Mouse (Mus musculus) left cerebral cortex, postnatal 25 days (tissue): Measurements from ENCODE around the gene Immp2l. TPM values are rescaled to one million over a fixed set of nuclear protein-coding genes. Genes with fewer than 3 reads are reported as not detected.

Experiments
- DNase-seq, 2 experiments: peaks; one replicate each; pipeline ENCODE4 v3.0.0; 2022; ENCODE audit warnings: low spot score in 2 of 2, mixed read lengths in 1 of 2
- intact Hi-C: fragments of 180-260 bp; cut with DNase I; formaldehyde crosslinking; loops from one replicate; pipeline ENCODE4 v1.15.1; 2025
- total RNA-seq, 2 experiments: library from RNA; stranded (reverse); gene quantifications; 2 replicates each; pipeline ENCODE4 v1.2.3; 2021

Gene Immp2l
- total RNA-seq, 2 experiments from 2014 or later = 7.7 to 8.9 TPM

DNA sequence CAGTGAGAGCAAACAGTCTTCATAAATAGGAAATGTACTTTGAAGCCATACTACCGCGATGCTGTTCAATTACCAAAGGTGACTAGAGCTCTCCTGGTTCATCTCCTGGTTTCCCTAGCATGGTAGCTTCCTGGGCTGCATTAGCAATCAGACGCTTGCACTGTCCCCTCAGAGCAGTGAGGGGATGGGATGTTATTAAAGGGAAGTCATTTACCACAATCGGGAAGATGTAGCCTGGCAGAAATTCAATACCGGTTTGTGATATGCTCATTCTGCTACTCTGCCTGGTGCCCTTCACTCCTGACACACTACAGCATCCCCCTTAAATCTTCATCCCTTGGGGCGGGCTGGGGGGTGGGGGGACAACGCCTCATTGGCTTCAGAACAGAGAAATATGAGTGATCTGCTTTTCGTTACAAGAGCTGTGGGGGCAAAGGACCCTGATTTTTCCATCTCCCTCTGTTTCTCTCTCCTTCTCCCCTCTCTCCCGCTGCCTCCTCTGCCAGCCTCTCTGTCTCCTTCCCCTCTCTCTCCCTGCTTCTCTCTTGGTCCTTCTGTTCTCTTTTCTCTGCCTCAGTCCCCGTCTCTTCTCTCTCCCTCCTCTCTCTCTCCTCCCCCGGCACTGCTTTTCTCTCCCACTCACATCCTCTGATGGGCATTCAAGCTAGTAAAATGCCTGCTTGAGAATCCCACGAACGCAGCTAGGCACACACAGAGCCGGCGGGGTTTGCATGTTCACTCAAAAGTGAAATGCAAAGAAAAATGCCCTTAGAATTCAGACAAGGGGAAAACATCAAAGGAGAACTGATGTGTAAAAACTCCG, 461.0 kb downstream of the Immp2l start:
- DNase-seq = peak; percentile 60 to 83
- intact Hi-C loops = loop anchor here (2.0 to 10.0 kb wide), 3 partner anchors 197 to 642 kb away; no protein-coding TSS in a partner anchor

DNA sequence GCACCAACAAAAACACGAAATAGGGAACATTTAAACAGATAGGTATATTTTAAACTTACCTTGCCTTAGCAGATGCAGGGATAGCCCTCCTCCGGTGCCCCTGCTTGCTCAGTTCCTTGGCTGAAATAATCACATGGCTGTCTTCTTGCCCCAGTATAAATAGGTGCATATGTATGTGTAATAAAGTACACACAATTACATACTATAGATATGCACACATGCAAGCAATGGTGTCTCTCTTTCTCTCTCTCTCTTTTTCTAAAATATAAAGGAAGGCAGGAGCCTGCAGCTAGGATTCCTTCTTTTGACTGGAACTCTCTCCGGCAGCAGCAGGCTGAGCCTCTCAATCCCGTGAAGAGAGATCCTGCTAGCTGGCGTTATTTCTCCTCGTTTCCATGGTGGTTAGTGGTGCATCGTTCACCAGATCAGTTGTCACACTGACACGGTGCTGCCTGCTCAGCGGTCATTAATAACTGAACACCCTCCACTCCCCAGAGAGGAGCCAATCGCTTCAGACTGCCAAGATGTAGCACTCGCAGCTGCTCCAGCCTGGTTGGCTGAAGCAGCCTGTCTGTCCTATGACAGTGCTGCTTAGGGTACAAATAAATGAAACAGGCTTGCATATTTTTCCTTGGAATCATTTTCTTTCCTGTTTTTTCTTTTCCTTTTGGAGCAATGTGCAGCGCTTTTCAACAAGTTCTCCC, 461.8 kb downstream of the Immp2l start:
- intact Hi-C loops = loop anchor here (2.0 to 10.0 kb wide), 4 partner anchors 197 to 643 kb away; no protein-coding TSS in a partner anchor
- DNase-seq = peak; percentile 79 to 89

DNA sequence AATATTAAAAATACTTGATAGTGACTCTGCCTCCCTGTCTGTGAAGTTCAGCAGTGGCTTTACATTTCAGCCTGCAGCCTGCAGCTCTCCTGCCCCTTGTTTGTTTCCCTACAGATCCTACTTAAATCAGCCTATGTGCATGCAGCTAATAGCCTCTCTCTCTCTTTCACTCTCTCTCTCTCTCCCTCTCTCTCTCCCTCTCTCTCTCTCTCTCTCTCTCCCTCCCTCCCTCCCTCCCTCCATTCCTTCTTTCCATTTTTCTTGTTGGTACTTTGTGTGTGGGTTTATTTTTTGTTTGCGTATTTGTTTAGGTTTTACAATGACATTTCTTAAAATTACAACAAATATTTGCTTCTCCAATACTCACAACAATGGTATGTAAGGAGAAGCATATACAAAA, 462.4 kb downstream of the Immp2l start, which contains the start of gene Lrrn3:
TSS of gene Lrrn3 (minus strand) at position 101 of the 400 bp plus-strand sequence.
- DNase-seq = no peak

DNA sequence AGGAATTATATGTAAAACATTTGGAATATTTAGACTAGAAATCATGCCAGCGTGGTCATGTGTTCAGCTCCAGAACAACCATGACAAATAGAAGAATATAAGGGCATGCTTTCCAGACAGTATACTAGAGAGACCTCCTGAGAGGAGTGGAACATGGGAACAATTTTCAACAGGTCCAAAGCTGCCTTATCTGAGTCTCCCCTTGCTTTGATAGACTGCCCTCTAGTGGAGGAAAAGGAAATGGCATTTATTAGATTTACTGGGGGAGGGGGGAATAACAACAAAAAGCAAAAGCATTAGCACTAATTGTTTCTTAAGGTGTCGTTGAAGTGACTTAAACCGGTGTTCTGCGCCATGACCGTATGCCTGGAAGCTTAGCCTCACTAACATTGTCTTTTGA, 463.1 kb downstream of the Immp2l start:
- intact Hi-C loops = loop anchor here (2.0 to 10.0 kb wide), 3 partner anchors 195 to 376 kb away; no protein-coding TSS in a partner anchor
- DNase-seq = peak; percentile 38 to 61

More for the DNA sequence above, 462.4 kb downstream of the Immp2l start, which contains the start of gene Lrrn3:
- intact Hi-C loops = loop anchor here (2.0 to 10.0 kb wide), 3 partner anchors 196 to 376 kb away; no protein-coding TSS in a partner anchor

DNA sequence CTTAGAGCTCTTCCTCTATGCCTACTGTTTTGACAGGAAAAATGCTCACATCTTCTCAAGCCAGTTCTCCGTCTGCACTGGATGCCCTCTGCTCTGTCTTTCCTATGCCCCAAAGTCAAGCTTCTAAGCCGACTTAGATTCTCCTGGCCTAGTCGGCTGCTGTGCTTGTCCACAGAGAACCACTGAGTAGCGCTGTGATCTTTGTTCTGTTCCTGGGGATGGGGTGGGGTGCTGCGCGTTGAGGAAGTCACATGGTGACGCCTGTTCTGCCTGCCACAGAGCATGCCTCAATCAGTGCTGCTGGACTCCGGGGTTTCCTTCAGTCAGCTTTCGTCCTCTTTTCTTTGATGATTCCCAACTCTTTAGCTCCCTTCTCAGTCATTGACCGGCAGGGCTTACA, 470.7 kb downstream of the Immp2l start:
- DNase-seq = no peak
- intact Hi-C loops = no loop called here

DNA sequence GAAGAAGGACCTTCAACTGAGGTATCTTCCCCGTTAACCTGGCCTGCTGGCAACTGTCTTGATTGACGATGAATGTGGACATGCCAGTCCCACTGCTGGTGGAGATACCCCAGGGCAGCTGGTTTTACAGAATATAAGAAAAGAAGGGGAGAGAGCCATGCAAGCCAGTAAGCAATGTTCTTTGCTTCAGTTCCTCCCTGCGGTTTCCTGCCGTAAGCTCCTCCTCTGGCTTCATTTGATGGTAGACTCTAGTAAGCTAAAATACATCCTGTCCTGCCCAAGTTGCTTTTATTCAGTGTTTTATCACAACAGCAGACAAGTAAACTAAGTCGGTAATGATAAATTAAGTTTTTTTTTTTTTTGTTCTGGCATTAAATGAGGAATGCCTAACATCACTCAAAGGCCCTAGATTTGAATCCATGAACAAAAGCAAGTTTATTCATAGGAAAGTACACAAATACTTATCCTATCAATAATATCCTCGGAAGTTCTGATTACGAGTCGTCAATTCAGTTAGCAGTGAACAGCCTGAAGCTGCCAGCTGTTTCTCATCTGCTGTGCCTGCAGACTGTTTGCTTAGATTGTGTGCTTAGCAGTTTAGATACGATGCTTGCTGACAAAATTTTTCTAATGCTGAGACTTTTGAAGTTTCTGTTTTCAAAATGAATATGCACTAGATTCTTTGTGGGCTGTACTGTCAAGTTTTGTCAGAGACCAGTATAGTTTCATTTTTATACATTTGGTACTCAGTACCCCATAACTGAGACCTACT, 476.3 kb downstream of the Immp2l start:
- intact Hi-C loops = no loop called here
- DNase-seq = no peak

DNA sequence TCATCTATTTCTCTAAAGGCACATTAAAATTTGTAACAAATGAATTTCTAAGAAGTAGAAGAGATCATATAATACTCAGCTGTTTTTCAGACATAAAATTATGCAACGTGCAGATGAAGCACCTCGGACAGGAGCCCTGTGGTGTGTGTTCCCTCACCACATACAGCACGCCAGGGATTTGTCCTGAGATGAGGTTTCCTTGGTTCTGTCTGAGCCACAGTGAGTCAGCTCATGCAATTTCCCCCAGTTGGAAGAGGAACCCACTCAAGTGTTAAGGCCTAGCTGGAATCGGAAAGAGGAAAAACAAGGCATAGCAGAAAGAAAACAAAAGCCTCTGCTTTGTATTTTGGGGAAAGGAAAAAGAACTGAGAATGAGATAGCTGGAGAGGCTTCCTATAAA, 484.7 kb downstream of the Immp2l start:
- DNase-seq = peak in 1 of 2 experiments; percentile 26

DNA sequence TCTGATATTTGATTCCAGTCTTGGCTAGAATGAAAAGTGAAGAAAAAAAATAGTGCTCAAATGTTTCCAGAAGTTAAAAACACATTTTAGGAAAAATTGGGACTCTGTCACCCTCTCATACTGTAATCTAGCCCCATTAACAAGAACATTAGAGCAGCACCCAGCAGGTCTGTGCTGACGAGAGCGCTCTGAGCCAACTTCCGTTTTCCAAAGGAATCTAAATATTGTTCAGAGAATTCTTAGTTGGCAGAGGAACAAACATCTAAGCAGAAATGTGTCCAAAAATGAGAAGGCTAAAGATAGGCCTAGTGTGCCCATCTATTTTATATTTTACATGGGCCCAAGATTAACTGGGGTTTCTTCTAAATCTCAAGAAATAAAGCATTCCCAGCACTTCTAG, 486.7 kb downstream of the Immp2l start:
- intact Hi-C loops = no loop called here
- peak in 1 of 2 experiments; percentile 60 for DNase-seq

More for the DNA sequence above, 484.7 kb downstream of the Immp2l start:
- intact Hi-C loops = no loop called here

DNA sequence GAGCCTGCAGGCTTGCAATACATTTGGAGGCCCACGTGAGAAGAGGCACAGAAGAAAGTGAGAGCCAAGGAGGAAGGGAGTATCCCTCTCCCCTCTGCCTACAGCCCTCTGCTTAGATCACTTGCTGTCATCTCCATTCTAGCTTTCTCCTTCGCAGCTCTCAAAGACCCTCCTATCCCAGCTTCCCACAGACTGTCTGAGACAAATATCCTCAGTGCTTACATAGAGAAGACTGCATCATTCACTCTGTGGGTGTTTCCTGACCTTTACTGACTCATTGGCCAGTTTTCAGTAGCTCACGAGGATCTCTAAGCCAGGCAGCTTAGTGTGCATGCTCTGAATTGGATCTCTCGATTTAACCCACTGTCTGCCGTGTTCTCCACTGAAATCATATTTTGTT, 495.0 kb downstream of the Immp2l start:
- peak in 1 of 2 experiments; percentile 22 for DNase-seq
- intact Hi-C loops = no loop called here

DNA sequence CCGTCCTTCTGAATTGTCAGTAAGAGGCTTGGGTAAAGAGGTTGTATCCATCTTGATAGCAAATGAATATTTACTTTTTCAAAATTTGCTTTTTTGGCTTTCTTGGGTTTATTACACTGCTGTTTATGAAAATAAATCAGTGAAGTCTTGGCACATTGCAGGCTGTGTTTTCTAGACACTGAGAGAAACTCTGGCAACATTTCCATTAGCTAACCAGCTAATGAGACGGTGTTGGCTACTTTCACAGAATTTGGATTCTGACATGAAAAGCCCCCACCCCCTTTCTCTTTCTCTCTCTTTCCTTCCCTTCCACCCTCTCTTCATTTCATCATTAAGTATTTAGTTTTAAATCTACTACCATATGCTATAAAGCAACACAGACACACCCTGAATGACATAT, 496.4 kb downstream of the Immp2l start:
- no peak for DNase-seq
- intact Hi-C loops = no loop called here

DNA sequence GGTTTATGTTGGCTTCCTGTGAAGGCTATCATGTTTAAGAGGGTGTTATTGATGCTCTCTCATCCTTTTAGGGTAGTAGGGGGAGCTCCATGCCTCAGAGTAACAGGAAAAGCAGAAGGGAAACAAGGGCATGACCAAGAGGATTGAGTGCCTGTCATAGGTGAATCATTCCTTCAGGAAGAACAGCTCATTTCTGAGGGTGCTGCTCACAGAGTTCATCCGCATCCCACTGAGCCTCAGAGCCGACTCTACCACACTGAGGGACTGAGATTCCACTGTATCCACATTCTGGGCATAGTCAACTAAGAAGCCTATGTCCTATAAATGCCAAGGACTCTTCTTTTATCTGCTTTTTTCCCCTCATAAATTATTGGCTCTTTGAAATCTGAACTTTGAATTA, 497.8 kb downstream of the Immp2l start:
- DNase-seq = no peak
- intact Hi-C loops = no loop called here

DNA sequence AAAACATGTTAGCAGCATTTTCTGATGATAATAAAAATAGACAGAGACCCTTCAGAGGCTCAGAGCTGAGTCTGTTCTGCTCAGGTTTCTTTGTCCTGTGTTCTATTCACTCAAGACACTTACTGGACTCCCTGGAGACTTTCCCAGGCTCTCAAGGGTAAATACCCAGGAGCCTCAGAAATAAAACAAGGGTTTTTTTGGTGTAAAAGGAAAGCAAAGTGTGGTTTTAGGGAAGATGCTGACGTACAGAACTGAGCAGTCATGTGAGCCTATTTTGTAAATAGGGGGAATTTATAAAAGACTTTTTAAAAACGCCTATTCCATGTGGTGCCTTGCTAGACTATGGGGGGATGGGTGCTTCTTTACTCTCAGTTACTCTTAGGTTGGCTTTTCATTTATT, 502.8 kb downstream of the Immp2l start:
- DNase-seq = no peak
- intact Hi-C loops = no loop called here

DNA sequence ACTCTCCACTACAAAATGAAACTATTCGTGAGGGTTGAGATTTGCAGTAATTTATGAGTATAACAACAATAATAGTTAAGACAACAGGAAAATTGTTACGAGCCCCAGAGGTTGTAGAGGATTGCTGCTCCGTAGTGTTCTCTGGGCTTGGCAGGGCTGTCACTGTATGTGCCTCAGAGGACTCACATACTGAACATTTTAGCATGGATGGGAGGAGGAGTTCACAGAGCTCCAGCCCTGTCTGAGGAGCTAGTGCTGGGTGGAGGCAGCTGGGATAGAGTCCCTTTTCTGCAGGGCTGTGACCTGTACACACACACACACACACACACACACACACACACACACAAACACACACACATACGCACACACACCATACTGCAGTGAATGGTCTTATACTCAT, 504.5 kb downstream of the Immp2l start:
- no peak for DNase-seq
- intact Hi-C loops = no loop called here

DNA sequence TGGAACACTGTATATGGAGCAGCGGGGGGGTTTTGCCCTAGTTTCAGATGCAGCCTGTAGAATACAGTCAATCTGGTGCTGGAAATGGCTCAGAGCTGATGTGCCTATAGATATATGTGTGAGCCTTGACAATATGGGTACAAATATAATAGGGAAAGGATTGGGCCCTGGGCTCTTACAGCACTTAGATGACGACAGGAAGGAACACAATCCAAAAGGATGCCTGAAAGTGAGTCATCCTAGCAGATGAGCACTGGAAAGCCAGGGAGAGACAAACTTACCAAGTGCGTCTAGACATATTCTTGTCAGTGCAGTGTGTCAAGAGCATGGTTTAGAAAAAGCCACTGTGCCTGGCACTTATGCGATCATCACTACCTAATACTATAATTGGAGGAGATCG, 516.1 kb downstream of the Immp2l start:
- peak in 1 of 2 experiments; percentile 64 for DNase-seq
- intact Hi-C loops = no loop called here

DNA sequence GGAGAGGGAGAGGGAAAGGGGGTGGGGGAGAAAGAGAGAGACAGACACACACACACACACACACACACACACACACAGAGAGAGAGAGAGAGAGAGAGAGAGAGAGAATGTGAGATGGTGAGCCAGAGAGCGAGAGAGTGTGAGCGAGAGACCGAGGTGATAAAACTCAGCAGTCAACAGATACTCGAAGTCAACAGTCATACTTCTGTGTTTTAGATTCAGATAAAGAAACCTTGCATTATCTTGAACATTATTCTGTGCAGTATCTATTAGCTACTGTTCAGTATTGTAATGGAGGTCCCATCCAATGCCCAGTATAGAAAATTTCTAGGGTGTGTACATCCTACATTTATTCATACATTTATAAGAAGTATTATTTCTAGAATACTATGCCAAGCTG, 527.7 kb downstream of the Immp2l start:
- intact Hi-C loops = no loop called here
- DNase-seq = no peak

DNA sequence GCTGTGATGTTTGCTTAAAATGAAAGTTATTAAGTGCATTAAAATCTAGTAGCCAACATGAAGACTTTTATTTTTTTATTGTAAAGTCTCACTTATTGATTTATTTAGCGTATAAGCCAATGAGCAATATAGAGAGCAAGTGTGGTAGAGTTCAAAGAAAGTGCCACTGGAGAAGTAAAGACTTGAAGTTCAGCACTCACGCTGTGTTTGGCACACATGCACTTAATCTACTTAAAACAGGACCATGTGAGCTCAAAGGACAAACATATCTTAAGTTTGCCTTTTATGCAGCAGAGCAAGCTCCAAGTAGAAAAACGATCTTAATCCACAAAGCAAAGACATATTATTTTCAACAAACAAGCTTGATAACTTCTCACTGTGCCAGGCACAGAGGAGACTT, 533.9 kb downstream of the Immp2l start:
- intact Hi-C loops = no loop called here
- DNase-seq = no peak

DNA sequence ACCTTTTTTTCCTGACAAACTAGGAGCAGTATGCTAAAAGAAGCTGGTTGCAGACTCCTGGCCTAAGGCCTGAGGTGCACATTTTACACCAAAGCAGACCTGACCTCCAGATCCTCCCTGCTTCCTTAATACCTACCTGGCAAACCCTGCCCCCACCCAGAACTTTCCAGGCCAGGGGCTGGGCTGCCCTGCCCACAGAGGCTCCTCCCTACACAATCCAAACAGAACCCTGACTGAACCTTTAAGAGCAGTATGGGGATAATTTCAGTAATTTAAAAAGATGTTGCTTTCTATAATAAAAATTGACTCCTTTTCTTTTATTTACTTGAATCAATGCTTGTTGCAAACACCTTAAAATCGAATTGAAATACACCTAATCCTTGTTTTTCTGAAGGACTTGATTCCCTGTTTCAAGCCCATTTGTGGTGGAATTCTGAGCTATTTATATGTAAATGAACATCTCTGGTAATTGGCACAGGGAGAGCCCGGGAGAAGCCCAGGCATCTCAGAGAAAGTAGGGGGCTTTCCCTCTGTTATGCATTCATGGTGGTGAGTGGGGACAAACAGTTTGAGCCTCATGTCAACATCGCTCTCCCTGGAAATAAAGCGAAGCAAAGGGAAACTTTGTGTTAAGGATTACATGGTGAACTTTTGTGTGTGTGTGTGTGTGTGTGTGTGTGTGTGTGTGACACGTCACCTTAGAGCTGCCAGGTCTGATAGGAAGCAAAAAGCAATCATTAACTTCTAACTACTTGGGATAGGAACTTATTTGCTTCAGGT, 535.3 kb downstream of the Immp2l start:
- no peak for DNase-seq
- intact Hi-C loops = no loop called here

DNA sequence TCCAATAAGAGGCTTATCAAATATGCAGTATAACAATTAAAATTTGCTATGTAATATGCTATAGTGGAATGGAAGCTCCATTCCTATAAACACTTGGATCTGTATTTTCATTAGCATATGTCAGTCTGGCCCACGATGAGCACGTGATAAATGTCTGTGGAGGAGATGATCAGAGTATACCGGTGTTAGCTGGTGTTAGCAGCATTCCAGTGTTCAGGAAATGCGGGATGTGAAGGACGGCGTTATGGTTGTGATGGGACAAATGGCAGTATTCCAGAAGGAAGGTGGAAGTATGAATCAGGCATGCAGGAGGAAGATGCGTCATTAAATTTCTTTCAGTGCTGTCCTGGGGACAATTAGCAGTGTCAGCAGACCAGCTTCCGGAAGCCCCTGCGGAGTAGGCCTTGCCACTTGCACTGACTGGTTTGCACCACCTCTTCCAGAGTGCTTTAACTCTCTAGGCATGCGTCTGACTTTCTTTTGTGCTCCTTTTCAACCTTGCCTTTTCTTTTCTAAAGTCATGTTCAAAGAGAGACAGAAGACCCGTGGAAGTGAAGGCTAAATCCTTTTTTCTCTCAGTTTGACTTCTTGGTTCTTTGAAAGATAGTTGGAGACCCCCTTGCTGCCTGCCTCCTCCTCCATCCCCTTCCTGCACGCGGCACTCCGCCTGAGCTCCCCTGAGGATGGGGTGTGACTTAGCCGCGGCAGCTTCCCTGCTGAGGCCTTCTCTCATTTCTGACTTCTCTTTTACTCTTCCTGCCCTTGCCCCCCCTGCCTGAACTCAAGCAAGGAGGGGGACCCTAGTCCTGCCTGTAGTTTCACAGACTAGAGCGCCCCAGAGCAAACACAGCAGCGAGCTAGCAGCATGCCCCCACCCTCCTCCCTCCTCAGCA, 541.9 kb downstream of the Immp2l start:
- DNase-seq = no peak
- intact Hi-C loops = no loop called here
